Mouse (Mus musculus) lung, adult 2 months (tissue): ENCODE measurements around the gene Ugt1a1. TPM values are rescaled to one million over a fixed set of nuclear protein-coding genes. Genes with fewer than 3 reads are reported as not detected.

Source experiments
- DNase-seq: peaks from one replicate; pipeline ENCODE4 v3.0.0; 2022
- H3K4me1 ChIP-seq: fragments of 200-500 bp; 2 replicates; pipeline ENCODE4 v1.6.1; 2011; ENCODE audit warnings: low read length; ENCODE audit not compliant: control insufficient read depth, insufficient read depth
- H3K4me3 ChIP-seq: fragments of 200-500 bp; replicated peaks from 2 replicates; pipeline ENCODE3; 2011; ENCODE audit warnings: low read depth, mild to moderate bottlenecking, control low read depth, low read length; ENCODE audit errors: extremely low read depth
- CTCF ChIP-seq: fragments of 200-500 bp; IDR thresholded peaks from 2 replicates; pipeline ENCODE4 v1.5.1; 2011; ENCODE audit warnings: mild to moderate bottlenecking, low read length, control low read depth; ENCODE audit not compliant: insufficient read depth
- POLR2A ChIP-seq: fragments of 200-500 bp; IDR thresholded peaks from 2 replicates; pipeline ENCODE4 v1.6.1; 2011; ENCODE audit warnings: low read depth, mild to moderate bottlenecking, control low read depth, low read length, borderline replicate concordance; ENCODE audit errors: extremely low read depth
- WGBS: fragments of 180-500 bp; shearing (Covaris S2); methylation state at CpG from one replicate; pipeline ENCODE4 v1.1.7; 2018; 5-methylcytosine and 5-hydroxymethylcytosine counted together
- polyA plus RNA-seq: library from polyadenylated mRNA; depleted of rRNA; stranded (reverse); fragments of >200 nt; gene quantifications from 2 replicates; pipeline ENCODE4 v1.2.3, GENCODE M21; 2012

Gene Ugt1a1
- polyA plus RNA-seq, 1 experiment: 1.3 TPM

DNA sequence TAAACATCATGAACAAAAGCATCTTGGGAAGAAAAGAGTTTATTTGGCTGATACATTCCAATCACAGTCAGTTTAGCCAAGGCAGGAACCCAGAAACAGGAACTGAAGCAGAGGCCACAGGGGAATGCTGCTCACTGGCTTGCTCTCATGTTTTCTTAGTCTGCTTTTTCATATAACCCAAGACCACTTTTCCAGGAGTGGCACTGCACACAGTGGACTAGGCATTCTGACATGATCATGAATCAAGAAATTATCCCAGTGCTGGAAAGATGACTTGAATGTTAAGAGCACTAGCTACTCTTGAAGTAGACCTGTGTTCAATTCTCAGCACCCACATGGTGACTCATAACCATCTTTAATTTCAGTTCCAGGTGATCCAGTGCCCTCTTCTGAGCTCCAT lies 14.0 kb downstream of the Ugt1a1 start:
- no peak for DNase-seq
- no peaks in the 10 kb centered on the region for H3K4me1 ChIP-seq
- H3K4me3 ChIP-seq: no peak overlapping the region
- TF ChIP-seq CTCF (no peak), POLR2A (no peak)

GRCm38 (mm10) chr1:88226670-88227379 lies 15.1 kb downstream of the Ugt1a1 start, which contains the start of gene Mroh2a:
TSS of gene Mroh2a (plus strand) at chr1:88226986.
- no peak for TF ChIP-seq POLR2A
- H3K4me1 ChIP-seq: no peaks in the 10 kb centered on the region
- H3K4me3 ChIP-seq: no peak within 1 kb of the TSS
- DNase-seq: peak; percentile 14
- 42% methylated on average over 5 of the region's 5 CpGs for WGBS

DNA sequence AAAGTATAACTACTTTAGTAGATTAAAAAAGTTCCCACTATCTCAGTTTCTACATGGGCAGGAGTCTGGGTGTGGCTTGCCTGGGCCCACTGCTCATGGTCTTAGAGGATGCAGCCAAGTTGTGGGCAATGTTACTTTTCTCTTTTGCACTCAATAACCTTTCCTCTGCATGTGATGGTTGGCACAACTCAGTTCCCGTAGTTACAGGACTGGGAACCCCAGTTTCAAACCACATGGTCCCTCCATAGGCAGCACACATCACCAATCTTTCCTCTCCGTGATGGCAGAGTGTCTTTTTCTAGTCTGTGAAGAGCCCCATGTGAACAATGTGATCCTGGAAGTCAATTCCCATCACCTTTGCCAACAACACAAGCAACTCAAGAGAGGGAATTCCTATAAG lies 15.7 kb downstream of the Ugt1a1 start:
- TF ChIP-seq POLR2A (no peak), CTCF (no peak)
- peak; percentile 11 for DNase-seq
- Histone ChIP-seq H3K4me1 (no peaks in the 10 kb centered on the region), H3K4me3 (no peak overlapping the region)
- WGBS: 48% methylated on average over 2 of the region's 2 CpGs

GRCm38 (mm10) chr1:88228121-88228520 lies 16.4 kb downstream of the Ugt1a1 start:
- DNase-seq: peak; percentile 10
- no peaks in the 10 kb centered on the region for H3K4me1 ChIP-seq
- TF ChIP-seq CTCF: no peak
- no peak for TF ChIP-seq POLR2A
- H3K4me3 ChIP-seq: no peak overlapping the region
- 70% methylated on average over 7 of the region's 7 CpGs for WGBS

DNA sequence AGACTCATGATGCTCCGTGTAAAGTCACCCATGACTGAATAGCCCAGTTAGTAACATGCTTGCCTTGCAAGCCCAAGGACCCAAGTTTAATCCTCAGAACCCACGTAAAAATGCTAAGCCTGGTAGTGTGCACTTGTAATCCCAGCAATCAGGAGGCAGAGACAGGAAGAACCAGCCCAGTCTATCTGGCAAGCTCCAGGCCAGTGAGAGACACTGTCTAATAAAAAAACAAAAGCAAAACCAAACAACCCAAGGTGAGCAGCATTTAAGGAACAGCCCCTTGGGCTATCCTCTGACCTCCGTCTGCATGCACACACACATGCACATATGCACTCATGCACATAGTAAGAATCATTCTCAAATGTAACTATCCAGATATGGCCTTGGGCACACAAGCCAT lies 17.8 kb downstream of the Ugt1a1 start:
- no peak for DNase-seq
- Histone ChIP-seq H3K4me3 (no peak overlapping the region), H3K4me1 (no peaks in the 10 kb centered on the region)
- TF ChIP-seq POLR2A (no peak), CTCF (no peak)
- 74% methylated on average over 3 of the region's 3 CpGs for WGBS

- no peak for TF ChIP-seq CTCF
- TF ChIP-seq POLR2A: no peak
- DNase-seq: peak; percentile 10
- WGBS: 82% methylated on average over 5 of the region's 5 CpGs
- no peaks in the 10 kb centered on the region for H3K4me1 ChIP-seq
- H3K4me3 ChIP-seq: no peak overlapping the region
These were observed 18.2 kb downstream of the Ugt1a1 start for GRCm38 (mm10) chr1:88229986-88230385.

- 67% methylated on average over 7 of the region's 7 CpGs for WGBS
- H3K4me3 ChIP-seq: no peak overlapping the region
- no peak for DNase-seq
- TF ChIP-seq CTCF (no peak), POLR2A (no peak)
- no peaks in the 10 kb centered on the region for H3K4me1 ChIP-seq
These were observed 18.7 kb downstream of the Ugt1a1 start for GRCm38 (mm10) chr1:88230421-88230820.

DNA sequence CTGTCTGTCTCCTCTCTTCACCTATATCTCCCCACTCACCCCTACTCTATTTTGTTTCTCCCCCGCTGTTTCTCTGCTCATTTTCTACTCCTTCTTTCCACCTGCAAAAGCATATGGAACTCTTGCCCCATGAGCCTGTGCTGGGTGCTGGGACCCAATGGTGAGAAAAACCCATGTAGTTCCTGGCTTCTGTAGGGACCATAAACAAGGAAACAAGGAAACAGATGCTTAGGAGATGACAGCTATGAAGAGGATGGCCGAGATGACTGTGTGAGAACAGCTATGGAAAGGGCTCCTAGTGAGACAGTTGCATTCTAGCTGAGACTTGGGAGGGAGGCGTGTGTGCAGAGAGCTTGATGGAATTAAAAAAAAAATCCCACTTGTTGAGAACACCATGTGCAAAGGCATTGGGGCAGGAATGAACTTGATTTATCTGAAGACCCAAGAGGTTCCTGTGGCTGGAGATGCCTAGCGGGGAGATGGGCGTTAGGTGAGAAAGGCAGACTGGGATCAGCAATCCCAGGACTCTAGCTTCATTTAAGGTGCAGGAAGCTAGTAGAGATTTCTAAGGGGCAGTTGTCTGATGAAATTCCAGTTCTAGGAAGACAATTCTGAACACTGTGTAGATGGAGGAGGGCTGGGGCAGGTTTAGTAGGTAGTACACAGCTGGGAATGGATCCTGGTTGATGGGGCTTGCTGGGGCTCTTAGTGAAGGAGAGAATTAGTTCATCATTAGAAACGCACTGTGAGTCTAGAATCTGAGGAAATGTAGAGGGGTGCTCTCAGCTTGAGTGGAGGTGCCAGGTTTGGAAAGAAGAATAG lies 19.4 kb downstream of the Ugt1a1 start:
- no peak for TF ChIP-seq POLR2A
- no peak for TF ChIP-seq CTCF
- 69% methylated on average over 6 of the region's 6 CpGs for WGBS
- DNase-seq: no peak
- Histone ChIP-seq H3K4me1 (no peaks in the 10 kb centered on the region), H3K4me3 (no peak overlapping the region)

DNA sequence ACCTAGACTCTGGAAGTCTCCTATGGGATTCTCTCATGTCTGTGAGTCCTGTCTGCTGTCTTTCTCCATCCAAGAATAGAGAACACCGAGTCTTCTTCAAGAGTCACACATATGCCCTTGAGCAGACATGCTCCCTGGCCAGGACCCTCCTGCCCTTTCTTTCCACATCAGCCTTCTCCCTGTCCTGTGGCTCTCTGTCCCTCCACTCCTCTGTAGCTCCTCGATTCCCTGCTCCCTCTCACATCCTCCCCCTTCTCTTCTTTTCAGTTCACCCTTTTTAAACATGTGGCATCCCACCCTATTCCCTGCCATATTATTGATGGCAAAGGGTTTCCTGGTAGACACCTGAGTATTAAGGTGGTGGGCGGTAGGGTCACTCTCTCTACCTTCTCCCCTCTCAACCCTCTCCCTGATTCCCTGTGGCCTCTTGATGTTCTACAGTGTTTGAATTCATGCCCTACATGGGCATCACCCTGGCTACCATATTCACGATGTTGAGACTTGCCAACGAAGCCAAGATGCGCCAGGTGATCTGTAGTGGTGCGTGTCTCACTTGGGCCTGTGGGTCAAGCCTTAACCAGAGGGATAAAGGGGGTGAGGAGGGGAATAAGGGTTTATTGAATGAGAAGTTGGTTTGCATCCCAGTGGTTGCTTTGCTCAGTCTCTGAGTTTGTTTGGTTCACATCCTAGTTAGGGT lies 20.2 kb downstream of the Ugt1a1 start:
- 63% methylated on average over 7 of the region's 7 CpGs for WGBS

More for the DNA sequence above, 20.2 kb downstream of the Ugt1a1 start:
- TF ChIP-seq POLR2A (no peak), CTCF (no peak)
- H3K4me3 ChIP-seq: no peak overlapping the region
- peak; percentile 5 for DNase-seq
- no peaks in the 10 kb centered on the region for H3K4me1 ChIP-seq
